Mouse (Mus musculus) hindbrain, embryonic 13.5 days (tissue): ENCODE data around the gene Gde1. TPM values are rescaled to one million over a fixed set of nuclear protein-coding genes. Genes with fewer than 3 reads are reported as not detected.

Experiments used
- ATAC-seq: fragments of 200-750 bp; cut with Nextera tagmentation; 2 replicates; pipeline ENCODE4 v1.8.0; 2017; ENCODE audit warnings: moderate TSS enrichment; ENCODE audit not compliant: low FRiP score
- H3K27ac ChIP-seq: fragments of 300-500 bp; sonication (generic); 2 replicates; pipeline ENCODE4 v1.5.1; 2015; ENCODE audit warnings: inconsistent platforms, mild to moderate bottlenecking, moderate library complexity
- H3K27me3 ChIP-seq: fragments of 300-500 bp; sonication (generic); 2 replicates; pipeline ENCODE4 v1.6.1; 2015; ENCODE audit warnings: mild to moderate bottlenecking, inconsistent platforms
- H3K36me3 ChIP-seq: fragments of 300-500 bp; sonication (generic); 2 replicates; pipeline ENCODE4 v1.6.1; 2015; ENCODE audit warnings: mild to moderate bottlenecking, inconsistent platforms
- H3K4me1 ChIP-seq: fragments of 300-500 bp; sonication (generic); replicated peaks from 2 replicates; pipeline ENCODE4 v1.6.1; 2015; ENCODE audit warnings: inconsistent platforms
- H3K4me2 ChIP-seq: fragments of 300-500 bp; sonication (generic); 2 replicates; pipeline ENCODE4 v1.6.1; 2015; ENCODE audit warnings: inconsistent platforms, mild to moderate bottlenecking, moderate library complexity
- H3K4me3 ChIP-seq: fragments of 300-500 bp; sonication (generic); 2 replicates; pipeline ENCODE4 v1.5.1; 2015; ENCODE audit warnings: mild to moderate bottlenecking, inconsistent platforms
- H3K9ac ChIP-seq: fragments of 300-500 bp; sonication (generic); 2 replicates; pipeline ENCODE4 v1.6.1; 2015; ENCODE audit warnings: mild to moderate bottlenecking, inconsistent platforms
- H3K9me3 ChIP-seq: fragments of 300-500 bp; sonication (generic); 2 replicates; pipeline ENCODE4 v1.6.1; 2016; ENCODE audit warnings: inconsistent platforms
- WGBS: fragments of 180-500 bp; shearing (Covaris S2); methylation state at CpG from one replicate; pipeline ENCODE4 v1.1.7; 2015; 5-methylcytosine and 5-hydroxymethylcytosine counted together
- polyA plus RNA-seq: library from polyadenylated mRNA; unstranded; fragments of >200 nt; fragmentation: Nextera tagmentation; extraction: Ambion mirVana; gene quantifications from 2 replicates; pipeline ENCODE4 v1.2.1, GENCODE M21; 2015

Gde1 gene
- polyA plus RNA-seq, 1 experiment from 2014 or later: 168 TPM

- Histone ChIP-seq H3K27me3 (no peaks in the 10 kb centered on the region), H3K4me1 (peaks cover 31% of the 10 kb centered on the region), H3K4me3 (peak overlapping the region; percentile 87), H3K36me3 (peaks cover 16% of the 10 kb centered on the region), H3K27ac (peak overlapping the region; percentile 95; the same call in 1 of the 2 replicates), H3K9ac (peak overlapping the region; percentile 98), H3K9me3 (no peaks in the 10 kb centered on the region), H3K4me2 (peak overlapping the region; percentile 66)
- no peak for ATAC-seq
- WGBS: 78% methylated on average over 9 of the region's 9 CpGs
Measured at GRCm38 (mm10) chr7:118704001-118704850, 1.4 kb downstream of the Gde1 start.

GRCm38 (mm10) chr7:118703144-118703561 lies 2.4 kb downstream of the Gde1 start:
- no peak for ATAC-seq
- H3K4me2 ChIP-seq: peak overlapping the region; percentile 66
- peaks cover 19% of the 10 kb centered on the region for H3K36me3 ChIP-seq
- H3K27ac ChIP-seq: no peak overlapping the region
- H3K4me1 ChIP-seq: peaks cover 31% of the 10 kb centered on the region
- WGBS: 91% methylated on average over 15 of the region's 15 CpGs
- peak overlapping the region; percentile 87; the same call in 1 of the 2 replicates for H3K4me3 ChIP-seq
- no peak overlapping the region for H3K9ac ChIP-seq
- no peaks in the 10 kb centered on the region for H3K9me3 ChIP-seq
- no peaks in the 10 kb centered on the region for H3K27me3 ChIP-seq

GRCm38 (mm10) chr7:118698882-118699281 lies 6.7 kb downstream of the Gde1 start:
- 96% methylated on average over 9 of the region's 9 CpGs for WGBS
- no peak overlapping the region for H3K4me3 ChIP-seq
- H3K27me3 ChIP-seq: no peaks in the 10 kb centered on the region
- no peak overlapping the region for H3K27ac ChIP-seq
- H3K36me3 ChIP-seq: peaks cover 61% of the 10 kb centered on the region
- H3K9me3 ChIP-seq: no peaks in the 10 kb centered on the region
- peaks cover 13% of the 10 kb centered on the region for H3K4me1 ChIP-seq
- no peak for ATAC-seq
- H3K9ac ChIP-seq: no peak overlapping the region
- H3K4me2 ChIP-seq: no peak overlapping the region

- no peak overlapping the region for H3K4me3 ChIP-seq
- ATAC-seq: no peak
- 80% methylated on average over 4 of the region's 4 CpGs for WGBS
- H3K9ac ChIP-seq: no peak overlapping the region
- H3K36me3 ChIP-seq: peaks cover 67% of the 10 kb centered on the region
- H3K9me3 ChIP-seq: no peaks in the 10 kb centered on the region
- H3K27ac ChIP-seq: no peak overlapping the region
- H3K4me1 ChIP-seq: no peaks in the 10 kb centered on the region; the same call in 1 of the 2 replicates
- H3K27me3 ChIP-seq: no peaks in the 10 kb centered on the region
- H3K4me2 ChIP-seq: no peak overlapping the region
Measured at GRCm38 (mm10) chr7:118697168-118697567, 8.4 kb downstream of the Gde1 start.

- H3K27ac ChIP-seq: no peak overlapping the region
- no peak overlapping the region for H3K4me2 ChIP-seq
- no peak overlapping the region for H3K9ac ChIP-seq
- H3K9me3 ChIP-seq: no peaks in the 10 kb centered on the region
- H3K4me1 ChIP-seq: no peaks in the 10 kb centered on the region; the same call in 1 of the 2 replicates
- H3K27me3 ChIP-seq: no peaks in the 10 kb centered on the region
- H3K4me3 ChIP-seq: no peak overlapping the region
- no peak for ATAC-seq
- H3K36me3 ChIP-seq: peaks cover 70% of the 10 kb centered on the region
- 96% methylated on average over 6 of the region's 6 CpGs for WGBS
Measured at GRCm38 (mm10) chr7:118696146-118696545, 9.4 kb downstream of the Gde1 start.

GRCm38 (mm10) chr7:118691287-118691686 lies 14.3 kb downstream of the Gde1 start:
- no peak for ATAC-seq
- no peak overlapping the region for H3K4me2 ChIP-seq
- H3K9ac ChIP-seq: no peak overlapping the region
- 93% methylated on average over 2 of the region's 2 CpGs for WGBS
- no peak overlapping the region for H3K4me3 ChIP-seq
- no peaks in the 10 kb centered on the region for H3K27me3 ChIP-seq
- H3K4me1 ChIP-seq: no peaks in the 10 kb centered on the region
- H3K27ac ChIP-seq: no peak overlapping the region
- H3K36me3 ChIP-seq: peaks cover 87% of the 10 kb centered on the region
- H3K9me3 ChIP-seq: no peaks in the 10 kb centered on the region

- H3K36me3 ChIP-seq: peaks cover 70% of the 10 kb centered on the region
- no peaks in the 10 kb centered on the region for H3K27me3 ChIP-seq
- no peak overlapping the region for H3K4me3 ChIP-seq
- H3K4me2 ChIP-seq: no peak overlapping the region
- WGBS: 90% methylated on average over 7 of the region's 7 CpGs
- no peak overlapping the region for H3K9ac ChIP-seq
- no peaks in the 10 kb centered on the region for H3K9me3 ChIP-seq
- H3K27ac ChIP-seq: no peak overlapping the region
- ATAC-seq: no peak
- H3K4me1 ChIP-seq: no peaks in the 10 kb centered on the region
Measured at GRCm38 (mm10) chr7:118689088-118689487, 16.5 kb downstream of the Gde1 start.

GRCm38 (mm10) chr7:118688199-118688598 lies 17.4 kb downstream of the Gde1 start:
- peak; percentile 65 for ATAC-seq
- Histone ChIP-seq H3K4me2 (no peak overlapping the region), H3K9me3 (no peaks in the 10 kb centered on the region), H3K4me3 (no peak overlapping the region), H3K4me1 (no peaks in the 10 kb centered on the region), H3K36me3 (peaks cover 68% of the 10 kb centered on the region), H3K27me3 (no peaks in the 10 kb centered on the region), H3K9ac (no peak overlapping the region), H3K27ac (no peak overlapping the region)
- 23% methylated on average over 5 of the region's 5 CpGs for WGBS

GRCm38 (mm10) chr7:118676826-118677225 lies 28.8 kb downstream of the Gde1 start:
- WGBS: 87% methylated on average over 4 of the region's 4 CpGs

GRCm38 (mm10) chr7:118670142-118670541 lies 35.4 kb downstream of the Gde1 start:
- Histone ChIP-seq H3K27me3 (no peaks in the 10 kb centered on the region), H3K4me3 (no peak overlapping the region), H3K27ac (no peak overlapping the region), H3K36me3 (no peaks in the 10 kb centered on the region), H3K9ac (no peak overlapping the region), H3K4me1 (no peaks in the 10 kb centered on the region), H3K4me2 (no peak overlapping the region), H3K9me3 (no peaks in the 10 kb centered on the region)
- ATAC-seq: no peak
- 71% methylated on average over 4 of the region's 4 CpGs for WGBS

More at GRCm38 (mm10) chr7:118676826-118677225, 28.8 kb downstream of the Gde1 start:
- 0 out of 2 replicates have a peak, but pooled peaks cover 5% of the 10 kb centered on the region for H3K9me3 ChIP-seq
- H3K27me3 ChIP-seq: no peaks in the 10 kb centered on the region
- no peaks in the 10 kb centered on the region for H3K4me1 ChIP-seq
- H3K4me2 ChIP-seq: no peak overlapping the region
- ATAC-seq: no peak
- H3K36me3 ChIP-seq: no peaks in the 10 kb centered on the region
- H3K4me3 ChIP-seq: no peak overlapping the region
- no peak overlapping the region for H3K9ac ChIP-seq
- H3K27ac ChIP-seq: no peak overlapping the region

- no peaks in the 10 kb centered on the region for H3K4me1 ChIP-seq
- no peaks in the 10 kb centered on the region for H3K27me3 ChIP-seq
- no peak for ATAC-seq
- WGBS: 95% methylated on average over 2 of the region's 2 CpGs
- H3K4me2 ChIP-seq: no peak overlapping the region
- H3K4me3 ChIP-seq: no peak overlapping the region
- no peak overlapping the region for H3K27ac ChIP-seq
- H3K9me3 ChIP-seq: peaks cover 7% of the 10 kb centered on the region
- H3K36me3 ChIP-seq: no peaks in the 10 kb centered on the region; the same call in 1 of the 2 replicates
- H3K9ac ChIP-seq: no peak overlapping the region
Measured at GRCm38 (mm10) chr7:118667773-118668172, 37.8 kb downstream of the Gde1 start.

- ATAC-seq: no peak
- Histone ChIP-seq H3K27me3 (no peaks in the 10 kb centered on the region), H3K9ac (no peak overlapping the region), H3K9me3 (no peaks in the 10 kb centered on the region), H3K27ac (no peak overlapping the region), H3K36me3 (no peaks in the 10 kb centered on the region), H3K4me3 (no peak overlapping the region), H3K4me1 (no peaks in the 10 kb centered on the region), H3K4me2 (no peak overlapping the region)
- 33% methylated on average over 6 of the region's 6 CpGs for WGBS
Measured at GRCm38 (mm10) chr7:118656730-118657129, 48.8 kb downstream of the Gde1 start.
